Mouse (Mus musculus) ES-Bruce4 (cell line): ENCODE measurements around the gene Ube2f.

Experiments
- CTCF ChIP-seq: IDR thresholded peaks from one replicate; pipeline ENCODE4 v1.8.1; 2011; ENCODE audit warnings: low read depth, low read length
- EP300 ChIP-seq: IDR thresholded peaks from 2 replicates; pipeline ENCODE4 v1.6.1; 2011; ENCODE audit warnings: low read depth, low read length; ENCODE audit not compliant: insufficient read depth

GRCm38 (mm10) chr1:91302021-91302420 is 51.9 kb downstream of the Ube2f start:
- TF ChIP-seq CTCF (no peak), EP300 (no peak)
